Mouse (Mus musculus): ENCODE data around the gene Gm49673. TPM values are rescaled to one million over a fixed set of nuclear protein-coding genes. Genes with fewer than 3 reads are reported as not detected.
"Not testable (repeated sequence)": the region's sequence is repeated elsewhere in the genome, so short reads cannot be mapped to it uniquely, and the experiment has no call there.

Gene Gm49673
- polyA plus RNA-seq, 1 experiment from 2014 or later = not detected

DNA sequence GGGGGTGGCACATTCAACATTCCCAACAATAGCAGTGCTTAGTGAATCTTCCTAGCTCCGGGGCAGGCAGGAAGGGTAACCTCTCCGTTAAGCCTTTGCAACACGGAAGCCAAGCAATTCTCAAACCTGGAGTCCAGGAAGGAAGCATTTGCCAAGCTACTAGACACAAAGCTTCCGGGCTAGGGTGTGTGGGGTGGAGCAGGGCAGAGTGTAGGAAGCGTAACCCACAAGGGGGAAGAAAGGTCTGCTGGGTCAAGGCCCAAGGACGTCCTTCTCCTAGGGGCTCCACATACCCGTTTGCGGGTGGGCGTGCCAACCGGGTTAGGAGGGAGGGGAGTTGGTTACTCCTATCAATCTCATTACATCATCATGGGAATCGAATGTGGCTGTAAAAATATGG lies 31.2 kb downstream of the Gm49673 start:
- not testable (repeated sequence) for H3K9me3 ChIP-seq (ENCODE audit: control insufficient read depth, low read length); ATAC-seq; H3K4me3 ChIP-seq (replicated peaks; ENCODE audit: low read length); H3K27ac ChIP-seq (ENCODE audit: low read length); H3K4me2 ChIP-seq (ENCODE audit: low read length); H3K36me3 ChIP-seq (ENCODE audit: control insufficient read depth, insufficient read depth); H3K27me3 ChIP-seq (replicated peaks; ENCODE audit: control insufficient read depth, insufficient read depth, low read length); H3K9ac ChIP-seq (replicated peaks; ENCODE audit: low read depth, low read length); H3K4me1 ChIP-seq (replicated peaks; ENCODE audit: control insufficient read depth, insufficient read depth, low read length)
- 78% methylated on average over 6 of the region's 11 CpGs for WGBS

DNA sequence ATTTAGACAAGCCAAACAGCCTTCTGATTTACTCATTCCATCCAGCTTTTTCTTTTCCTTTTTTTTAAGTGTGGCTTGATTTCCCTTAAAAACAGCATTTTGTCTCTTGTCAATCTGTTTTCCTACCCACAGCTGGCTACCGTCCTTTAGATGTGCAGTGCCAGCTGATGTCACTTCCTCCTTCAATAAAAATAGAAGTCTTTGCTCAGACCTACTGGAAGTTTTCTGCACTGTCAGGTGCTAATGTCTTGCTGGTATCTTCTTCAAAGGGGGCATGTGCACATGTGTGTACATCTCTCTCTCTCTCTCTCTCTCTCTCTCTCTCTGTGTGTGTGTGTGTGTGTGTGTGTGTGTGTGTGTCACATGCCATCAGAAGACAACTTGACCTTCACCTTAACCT lies 35.4 kb downstream of the Gm49673 start:
- H3K27ac ChIP-seq (ENCODE audit: low read length); H3K27me3 ChIP-seq (replicated peaks; ENCODE audit: control insufficient read depth, insufficient read depth, low read length); H3K36me3 ChIP-seq (ENCODE audit: control insufficient read depth, insufficient read depth); H3K9ac ChIP-seq (replicated peaks; ENCODE audit: low read depth, low read length); H3K4me2 ChIP-seq (ENCODE audit: low read length); H3K4me3 ChIP-seq (replicated peaks; ENCODE audit: low read length); ATAC-seq; H3K9me3 ChIP-seq (ENCODE audit: control insufficient read depth, low read length); H3K4me1 ChIP-seq (replicated peaks; ENCODE audit: control insufficient read depth, insufficient read depth, low read length): not testable (repeated sequence)
- no CpG with 5 or more reads among the region's 1 CpGs for WGBS

DNA sequence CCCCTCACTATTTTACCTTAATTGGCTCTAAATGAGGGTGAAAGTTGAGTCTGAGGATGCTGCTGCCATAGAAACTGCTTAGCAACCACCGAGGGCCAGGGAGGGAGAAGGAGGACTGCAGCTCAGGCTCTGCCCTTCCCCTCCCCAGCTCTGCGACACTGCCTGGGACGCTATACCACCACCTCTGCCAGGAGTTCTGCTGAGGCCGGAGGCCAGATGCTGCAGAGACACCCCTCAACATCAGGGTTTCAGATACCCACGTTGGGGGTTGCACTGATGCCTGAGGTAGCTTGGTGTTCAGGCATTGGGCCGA lies 46.3 kb downstream of the Gm49673 start:
- not testable (repeated sequence) for H3K36me3 ChIP-seq (ENCODE audit: control insufficient read depth, insufficient read depth); H3K27me3 ChIP-seq (replicated peaks; ENCODE audit: control insufficient read depth, insufficient read depth, low read length); H3K4me1 ChIP-seq (replicated peaks; ENCODE audit: control insufficient read depth, insufficient read depth, low read length); ATAC-seq; H3K4me2 ChIP-seq (ENCODE audit: low read length); H3K4me3 ChIP-seq (replicated peaks; ENCODE audit: low read length); H3K9me3 ChIP-seq (ENCODE audit: control insufficient read depth, low read length); H3K9ac ChIP-seq (replicated peaks; ENCODE audit: low read depth, low read length); H3K27ac ChIP-seq (ENCODE audit: low read length)
- 12% methylated on average over 2 of the region's 6 CpGs for WGBS

DNA sequence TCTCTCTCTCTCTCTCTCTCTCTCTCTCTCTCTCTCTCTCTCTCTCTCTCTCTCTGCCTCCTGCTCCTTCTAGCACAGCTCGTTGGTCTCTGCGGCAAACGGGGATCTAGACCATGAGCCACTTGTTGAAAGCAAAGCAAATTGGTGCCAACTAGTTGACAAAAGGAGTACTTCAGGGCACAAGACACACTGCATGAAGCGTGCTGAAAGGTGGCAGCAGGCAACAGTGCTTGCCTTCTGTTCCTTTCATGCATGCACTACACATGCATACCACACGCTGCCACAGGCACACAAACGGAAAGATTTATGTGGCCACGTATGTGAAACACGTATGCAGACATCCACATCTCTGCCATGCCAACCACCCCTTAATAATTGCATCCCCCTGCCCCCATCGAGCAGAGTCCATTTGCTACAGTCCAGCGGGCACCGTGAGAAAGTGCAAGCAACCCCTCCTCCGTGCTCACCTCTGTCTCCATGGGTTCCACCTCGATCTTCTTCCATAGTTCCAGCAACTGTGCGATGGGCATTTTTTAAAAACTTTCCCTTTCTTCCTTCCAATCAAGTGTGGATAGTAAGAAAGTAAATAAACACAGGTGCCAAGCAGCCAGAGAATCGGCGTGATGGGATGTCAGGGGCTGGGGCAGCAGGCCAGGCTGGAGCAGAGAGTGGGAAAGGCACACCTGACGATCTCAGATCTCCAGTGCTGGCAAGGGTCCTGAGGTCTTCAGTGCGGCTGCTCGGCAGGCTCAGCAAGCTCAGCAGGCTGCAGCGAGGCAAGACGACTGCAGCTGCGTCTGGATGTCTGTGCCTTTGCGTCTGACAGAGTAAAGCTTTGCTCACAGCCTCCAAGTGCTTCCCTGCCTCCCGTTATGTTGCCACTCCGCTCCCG lies 46.9 kb downstream of the Gm49673 start:
- not testable (repeated sequence) for H3K27ac ChIP-seq (ENCODE audit: low read length); H3K4me2 ChIP-seq (ENCODE audit: low read length); H3K9ac ChIP-seq (replicated peaks; ENCODE audit: low read depth, low read length); H3K9me3 ChIP-seq (ENCODE audit: control insufficient read depth, low read length); H3K27me3 ChIP-seq (replicated peaks; ENCODE audit: control insufficient read depth, insufficient read depth, low read length); H3K4me1 ChIP-seq (replicated peaks; ENCODE audit: control insufficient read depth, insufficient read depth, low read length); H3K36me3 ChIP-seq (ENCODE audit: control insufficient read depth, insufficient read depth); H3K4me3 ChIP-seq (replicated peaks; ENCODE audit: low read length)
- peak; percentile 89 for ATAC-seq
- WGBS = 2% methylated on average over 7 of the region's 26 CpGs

DNA sequence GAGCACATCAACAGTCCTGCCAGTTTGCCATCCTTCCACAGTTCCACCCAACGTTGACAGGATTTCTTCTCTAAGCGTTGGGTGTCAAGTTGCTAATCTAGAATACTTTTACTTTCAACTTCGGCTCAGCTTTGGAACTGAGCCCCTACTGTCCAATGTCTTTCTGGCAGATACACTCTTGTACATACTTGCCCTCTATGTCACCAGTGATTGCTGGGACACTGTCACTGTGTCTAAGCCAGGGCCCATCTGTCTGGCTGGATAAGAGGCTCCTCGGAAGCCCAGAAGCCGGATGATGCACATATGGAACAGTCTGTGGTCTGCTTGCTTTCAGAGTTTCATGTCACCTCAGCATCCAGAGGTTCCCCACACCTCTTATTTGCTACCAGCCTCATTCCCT lies 51.4 kb downstream of the Gm49673 start:
- H3K27me3 ChIP-seq (replicated peaks; ENCODE audit: control insufficient read depth, insufficient read depth, low read length); H3K9me3 ChIP-seq (ENCODE audit: control insufficient read depth, low read length); H3K4me1 ChIP-seq (replicated peaks; ENCODE audit: control insufficient read depth, insufficient read depth, low read length); H3K4me2 ChIP-seq (ENCODE audit: low read length); H3K36me3 ChIP-seq (ENCODE audit: control insufficient read depth, insufficient read depth); H3K9ac ChIP-seq (replicated peaks; ENCODE audit: low read depth, low read length); ATAC-seq; H3K27ac ChIP-seq (ENCODE audit: low read length); H3K4me3 ChIP-seq (replicated peaks; ENCODE audit: low read length): not testable (repeated sequence)
- WGBS = 75% methylated on average over 3 of the region's 5 CpGs

DNA sequence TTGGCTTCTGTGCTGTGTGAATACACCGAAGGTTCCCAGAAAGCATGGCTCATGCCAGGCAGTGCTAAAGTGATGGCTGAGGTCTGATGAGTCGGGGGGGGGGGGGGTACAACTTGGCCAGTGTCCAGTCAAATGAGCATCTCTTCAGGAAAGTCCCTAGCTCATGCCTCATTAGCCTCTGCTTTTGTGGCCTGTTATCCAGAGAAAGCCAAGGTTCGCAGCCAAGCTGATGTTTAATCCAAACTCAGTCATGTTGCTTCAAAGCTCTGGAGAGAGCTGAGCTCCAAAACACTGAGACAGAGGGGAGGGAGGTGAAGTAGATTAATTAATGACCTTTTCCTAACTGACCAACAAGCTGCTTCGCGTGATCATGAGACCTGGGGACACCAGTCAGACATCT lies 51.9 kb downstream of the Gm49673 start:
- not testable (repeated sequence) for ATAC-seq; H3K9me3 ChIP-seq (ENCODE audit: control insufficient read depth, low read length); H3K9ac ChIP-seq (replicated peaks; ENCODE audit: low read depth, low read length); H3K4me3 ChIP-seq (replicated peaks; ENCODE audit: low read length); H3K36me3 ChIP-seq (ENCODE audit: control insufficient read depth, insufficient read depth); H3K27ac ChIP-seq (ENCODE audit: low read length); H3K27me3 ChIP-seq (replicated peaks; ENCODE audit: control insufficient read depth, insufficient read depth, low read length); H3K4me1 ChIP-seq (replicated peaks; ENCODE audit: control insufficient read depth, insufficient read depth, low read length); H3K4me2 ChIP-seq (ENCODE audit: low read length)
- 28% methylated on average over 2 of the region's 5 CpGs for WGBS

DNA sequence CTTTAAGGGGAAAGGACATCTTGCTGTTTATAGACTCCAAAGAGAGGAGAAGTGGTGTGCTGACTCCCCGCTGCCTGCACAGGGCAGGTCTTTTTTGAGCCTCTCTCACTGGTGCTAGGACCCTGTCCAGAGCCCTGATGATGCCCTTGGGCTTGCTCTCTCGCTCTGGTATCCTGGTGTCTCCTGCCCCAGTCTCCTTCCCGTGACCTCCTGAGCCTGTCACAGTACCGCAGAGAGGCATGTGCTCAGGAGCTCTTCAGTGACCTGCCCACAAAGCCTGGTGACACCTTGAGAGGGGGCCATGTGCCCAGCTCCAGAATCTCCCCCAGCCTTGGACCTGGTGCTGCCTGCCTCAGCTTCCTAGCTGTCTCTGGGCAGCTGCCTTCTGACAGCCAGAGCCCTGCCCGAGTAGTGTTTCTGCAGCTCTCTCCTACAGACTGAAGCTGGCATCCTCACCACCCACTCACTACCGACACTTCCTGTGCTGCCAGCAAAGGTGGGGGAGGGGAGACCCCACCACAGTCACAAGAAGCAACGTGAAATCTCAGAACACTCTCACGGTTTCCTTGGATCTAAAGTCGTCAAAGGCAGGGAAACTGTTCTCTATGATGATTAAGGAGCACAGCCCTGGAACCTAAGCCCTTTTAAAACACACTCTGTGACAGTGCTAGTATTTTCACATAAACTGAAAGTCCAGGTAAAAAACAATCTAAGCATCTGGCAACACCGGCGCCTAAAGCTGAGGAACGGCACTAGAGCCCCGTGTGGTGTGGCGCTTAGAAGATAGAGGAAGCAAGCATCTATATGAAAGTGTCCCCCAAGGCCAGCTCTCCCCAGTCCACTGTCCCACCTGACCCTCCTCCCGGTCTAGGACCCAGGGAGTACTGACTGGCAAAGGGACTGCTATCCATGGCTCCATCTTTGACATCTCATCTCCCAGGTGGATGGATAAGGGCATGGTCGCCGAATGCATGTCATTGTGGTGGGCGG lies 54.8 kb downstream of the Gm49673 start:
- H3K9me3 ChIP-seq (ENCODE audit: control insufficient read depth, low read length); H3K4me2 ChIP-seq (ENCODE audit: low read length); H3K36me3 ChIP-seq (ENCODE audit: control insufficient read depth, insufficient read depth); H3K4me3 ChIP-seq (replicated peaks; ENCODE audit: low read length); H3K27ac ChIP-seq (ENCODE audit: low read length); H3K27me3 ChIP-seq (replicated peaks; ENCODE audit: control insufficient read depth, insufficient read depth, low read length); H3K4me1 ChIP-seq (replicated peaks; ENCODE audit: control insufficient read depth, insufficient read depth, low read length); H3K9ac ChIP-seq (replicated peaks; ENCODE audit: low read depth, low read length): not testable (repeated sequence)
- 70% methylated on average over 3 of the region's 18 CpGs for WGBS
- ATAC-seq = peak; percentile 65

DNA sequence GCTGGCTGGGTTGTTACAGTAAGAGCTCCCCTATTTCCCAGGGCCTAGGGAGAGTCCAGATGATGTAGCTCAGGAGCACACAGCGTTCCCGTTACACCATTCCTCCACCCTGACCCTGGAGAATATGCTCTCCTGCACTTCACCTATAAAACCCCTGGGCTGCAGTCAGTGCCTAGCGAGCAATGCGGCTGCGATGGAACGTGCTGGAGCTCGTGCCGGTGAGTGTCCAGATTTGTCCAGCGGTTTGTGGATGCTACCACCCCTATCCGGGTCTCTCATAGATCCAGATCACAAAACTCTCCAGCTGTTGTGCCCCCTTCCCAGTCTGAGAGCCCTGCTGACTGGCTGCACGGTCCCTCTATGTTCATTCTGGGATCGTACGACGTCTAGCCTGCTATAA lies 56.3 kb downstream of the Gm49673 start:
- not testable (repeated sequence) for ATAC-seq; H3K27ac ChIP-seq (ENCODE audit: low read length); H3K4me1 ChIP-seq (replicated peaks; ENCODE audit: control insufficient read depth, insufficient read depth, low read length); H3K9ac ChIP-seq (replicated peaks; ENCODE audit: low read depth, low read length); H3K4me3 ChIP-seq (replicated peaks; ENCODE audit: low read length); H3K36me3 ChIP-seq (ENCODE audit: control insufficient read depth, insufficient read depth); H3K9me3 ChIP-seq (ENCODE audit: control insufficient read depth, low read length); H3K4me2 ChIP-seq (ENCODE audit: low read length); H3K27me3 ChIP-seq (replicated peaks; ENCODE audit: control insufficient read depth, insufficient read depth, low read length)
- WGBS = 89% methylated on average over 14 of the region's 14 CpGs

DNA sequence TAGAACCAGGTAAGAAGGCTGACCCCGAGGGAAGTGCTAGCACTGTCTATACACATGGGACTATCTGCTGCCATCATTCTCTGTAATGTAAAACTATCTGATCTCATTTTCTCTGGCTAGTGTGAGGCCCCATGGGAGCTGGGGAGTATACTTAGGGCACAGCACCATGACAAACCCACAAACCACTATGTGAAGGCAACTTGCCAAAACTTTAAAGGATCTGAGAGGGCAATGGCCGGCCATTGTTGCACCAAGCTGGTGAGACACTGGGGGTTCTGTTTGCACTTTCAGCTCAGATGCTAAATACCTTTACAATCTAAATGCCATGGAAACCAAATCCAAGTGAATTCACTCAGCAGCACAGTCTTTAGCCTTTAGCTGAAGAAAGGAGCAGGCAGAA lies 77.7 kb downstream of the Gm49673 start:
- ATAC-seq; H3K27ac ChIP-seq (ENCODE audit: low read length); H3K27me3 ChIP-seq (replicated peaks; ENCODE audit: control insufficient read depth, insufficient read depth, low read length); H3K9ac ChIP-seq (replicated peaks; ENCODE audit: low read depth, low read length); H3K36me3 ChIP-seq (ENCODE audit: control insufficient read depth, insufficient read depth); H3K4me1 ChIP-seq (replicated peaks; ENCODE audit: control insufficient read depth, insufficient read depth, low read length); H3K9me3 ChIP-seq (ENCODE audit: control insufficient read depth, low read length); H3K4me2 ChIP-seq (ENCODE audit: low read length); H3K4me3 ChIP-seq (replicated peaks; ENCODE audit: low read length): not testable (repeated sequence)
- WGBS = 64% methylated on average over 1 of the region's 2 CpGs

Data from forebrain, embryonic 16.5 days (tissue).